Mouse (Mus musculus): Measurements from ENCODE around the gene Mios. TPM values are rescaled to one million over a fixed set of nuclear protein-coding genes. Genes with fewer than 3 reads are reported as not detected.

Mios gene
- total RNA-seq, 2 experiments from 2014 or later = 4.2 to 11.3 TPM

- ATAC-seq (replicated peaks; ENCODE audit: low FRiP score, poor library complexity, severe bottlenecking) = peak; percentile 66; the same call in 1 of the 2 replicates
Observed at GRCm38 (mm10) chr6:8275098-8275497, 66.1 kb downstream of the Mios start.

GRCm38 (mm10) chr6:8276431-8276830, 67.4 kb downstream of the Mios start:
- ATAC-seq (replicated peaks; ENCODE audit: low FRiP score, poor library complexity, severe bottlenecking) = no peak

GRCm38 (mm10) chr6:8278426-8279002, 69.5 kb downstream of the Mios start:
- no peak for ATAC-seq (replicated peaks; ENCODE audit: low FRiP score, poor library complexity, severe bottlenecking)

- no peak for ATAC-seq (replicated peaks; ENCODE audit: low FRiP score, poor library complexity, severe bottlenecking)
Observed at GRCm38 (mm10) chr6:8283255-8283654, 74.2 kb downstream of the Mios start.

GRCm38 (mm10) chr6:8285401-8285960, 76.5 kb downstream of the Mios start:
- no peak for ATAC-seq (replicated peaks; ENCODE audit: low FRiP score, poor library complexity, severe bottlenecking)

Other genes starting within 250 kb of the Mios start
- not detected in 2 replicates for gene Col28a1, start 16.6 kb upstream of the Mios start, total RNA-seq (2015; ENCODE audit: low replicate concordance)
- not detected in 2 replicates for gene Col28a1, start 16.6 kb upstream of the Mios start, total RNA-seq (2017; ENCODE audit: low replicate concordance)
- 82.2 and 119 TPM in 2 replicates for gene Rpa3, start 50.0 kb downstream of the Mios start, total RNA-seq (2015; ENCODE audit: low replicate concordance)
- gene Rpa3, start 50.0 kb downstream of the Mios start, total RNA-seq (2017; ENCODE audit: low replicate concordance) = 38.7 and 84.1 TPM in 2 replicates
- 7.9 and 31.9 TPM in 2 replicates for gene Umad1, start 50.1 kb downstream of the Mios start, total RNA-seq (2015; ENCODE audit: low replicate concordance)
- gene Umad1, start 50.1 kb downstream of the Mios start, total RNA-seq (2017; ENCODE audit: low replicate concordance) = 14.0 and 27.2 TPM in 2 replicates
- gene Gm45062, start 50.2 kb downstream of the Mios start, total RNA-seq (2015; ENCODE audit: low replicate concordance) = 2.9 and 21.0 TPM in 2 replicates
- gene Gm45062, start 50.2 kb downstream of the Mios start, total RNA-seq (2017; ENCODE audit: low replicate concordance) = 6.2 and 6.4 TPM in 2 replicates

Measured in erythroid progenitor cell, adult 5-6 weeks (primary cell).